In genomic region chr4:148075259-148075658, GRCm38 (mm10) we compare ENCODE assay signal across 8 mouse cellular contexts. TPM values are rescaled to one million over a fixed set of nuclear protein-coding genes. Genes with fewer than 3 reads are reported as not detected.
DNase-seq lines count a peak whose midpoint lies in the region; ATAC-seq and TF ChIP-seq lines count a peak whose summit lies in the region.

No protein-coding gene starts in this region.

- H3K27ac ChIP-seq in ES-E14 (ENCODE audit: insufficient read depth, low read depth, low read length, poor library complexity, severe bottlenecking), result 0 out of 2 replicates have a peak overlapping the region, but pooled peaks have one; percentile 15
- H3K27ac ChIP-seq in hindbrain, embryonic 12.5 days, result no peak overlapping the region
- H3K27ac ChIP-seq in lung, postnatal 0 days (ENCODE audit: low read length), result no peak overlapping the region
- H3K27ac ChIP-seq in olfactory bulb, adult 2 months (ENCODE audit: insufficient read depth, low read depth, low read length), result no peak overlapping the region

- H3K4me2 ChIP-seq in hindbrain, embryonic 12.5 days (replicated peaks), result peak overlapping the region; percentile 44
- peak overlapping the region; percentile 53 for H3K4me2 ChIP-seq in lung, postnatal 0 days (replicated peaks; ENCODE audit: low read depth, low read length)

- peaks cover 8% of the 10 kb centered on the region for H3K36me3 ChIP-seq in ES-E14 (ENCODE audit: control insufficient read depth, insufficient read depth, low read length, poor library complexity, severe bottlenecking)
- H3K36me3 ChIP-seq in hindbrain, embryonic 12.5 days, result 0 out of 2 replicates have a peak, but pooled peaks cover 4% of the 10 kb centered on the region
- H3K36me3 ChIP-seq in lung, postnatal 0 days (ENCODE audit: insufficient read depth, low read length), result no peaks in the 10 kb centered on the region

- H3K27me3 ChIP-seq in hindbrain, embryonic 12.5 days, result no peaks in the 10 kb centered on the region
- no peaks in the 10 kb centered on the region for H3K27me3 ChIP-seq in lung, postnatal 0 days (replicated peaks; ENCODE audit: insufficient read depth, low read length)

- no peak for TF ChIP-seq CTCF in lung, postnatal 0 days (IDR thresholded peaks at IDR 0.05)
- TF ChIP-seq CTCF in olfactory bulb, adult 2 months (IDR thresholded peaks at IDR 0.05; ENCODE audit: insufficient read depth, low read depth, low read length), result no peak

- H3K4me3 ChIP-seq in ES-E14 (ENCODE audit: insufficient read depth in 1 of 2, low read depth in 1 of 2, low read length in 2 of 2, poor library complexity in 1 of 2, severe bottlenecking in 1 of 2), result peak overlapping the region; percentile 2 to 30; a peak in 3 of 4 replicates
- H3K4me3 ChIP-seq in hindbrain, embryonic 12.5 days, result peak overlapping the region; percentile 16
- peak overlapping the region; percentile 14; the same call in 1 of the 2 replicates for H3K4me3 ChIP-seq in lung, postnatal 0 days (ENCODE audit: low read depth, low read length)
- peak overlapping the region; percentile 5 for H3K4me3 ChIP-seq in olfactory bulb, adult 2 months (ENCODE audit: insufficient read depth, low read depth, low read length)

- H3K9ac ChIP-seq in ES-E14 (ENCODE audit: insufficient read depth, low read depth, low read length, poor library complexity, severe bottlenecking), result peak overlapping the region; percentile 38; the same call in 1 of the 2 replicates
- peak overlapping the region; percentile 24; the same call in 1 of the 2 replicates for H3K9ac ChIP-seq in hindbrain, embryonic 12.5 days
- 0 out of 2 replicates have a peak overlapping the region, but pooled peaks have one; percentile 19 for H3K9ac ChIP-seq in lung, postnatal 0 days (replicated peaks; ENCODE audit: low read depth)

- in situ Hi-C loops in ES-E14 (cut with MboI; ENCODE audit: low sequenced_read_pairs in 2 of 2, unreplicated experiment in 2 of 2), result no loop called here

- no peak for TF ChIP-seq EP300 in lung, postnatal 0 days (IDR thresholded peaks at IDR 0.05)

- WGBS in hindbrain, embryonic 12.5 days, result 45% methylated on average over 21 of the region's 21 CpGs
- 33% methylated on average over 21 of the region's 21 CpGs for WGBS in lung, postnatal 0 days
- WGBS in olfactory bulb, adult 2 months, result 25% methylated on average over 21 of the region's 21 CpGs

- ATAC-seq in hindbrain, embryonic 12.5 days (ENCODE audit: low FRiP score), result peak; percentile 18; the same call in 1 of the 2 replicates
- peak; percentile 72 for ATAC-seq in lung, postnatal 0 days

- H3K4me1 ChIP-seq in ES-E14 (ENCODE audit: control insufficient read depth in 2 of 2, insufficient read depth in 2 of 2, low read length in 2 of 2, poor library complexity in 1 of 2), result peaks cover 2 to 15% of the 10 kb centered on the region in 2 experiments; a peak in 1 of 4 replicates
- no peaks in the 10 kb centered on the region for H3K4me1 ChIP-seq in hindbrain, embryonic 12.5 days
- no peaks in the 10 kb centered on the region for H3K4me1 ChIP-seq in lung, postnatal 0 days (ENCODE audit: insufficient read depth, low read depth, low read length)
- peaks cover 5% of the 10 kb centered on the region; the same call in 1 of the 2 replicates for H3K4me1 ChIP-seq in olfactory bulb, adult 2 months (ENCODE audit: control insufficient read depth, insufficient read depth, low read length)

- no peak for TF ChIP-seq POLR2A in olfactory bulb, adult 2 months (IDR thresholded peaks at IDR 0.05; ENCODE audit: insufficient read depth, low read depth, low read length)

- H3K9me3 ChIP-seq in ES-E14 (ENCODE audit: control insufficient read depth, insufficient read depth, low read depth, low read length), result no peaks in the 10 kb centered on the region
- no peaks in the 10 kb centered on the region for H3K9me3 ChIP-seq in hindbrain, embryonic 12.5 days (replicated peaks)
- no peaks in the 10 kb centered on the region for H3K9me3 ChIP-seq in lung, postnatal 0 days (ENCODE audit: low read length)

- DNase-seq in ES-E14 (ENCODE audit: low read depth, low spot score), result no peak
- peak; percentile 57 for DNase-seq in cerebellum, adult 9-11 months
- DNase-seq in frontal cortex, postnatal 14 days (ENCODE audit: low spot score in 2 of 2), result peak; percentile 53 to 54
- DNase-seq in layer of hippocampus, postnatal 14 days (ENCODE audit: low spot score in 2 of 2), result peak; percentile 56 to 68
- peak; percentile 75 for DNase-seq in lung, postnatal 0 days (ENCODE audit: low spot score)
- peak; percentile 77 for DNase-seq in thymus, postnatal 0 days (ENCODE audit: low spot score)

TF ChIP-seq in ES-E14, 5 proteins besides CTCF, POLR2A, EP300 and RAD21:
- no peak for TF ChIP-seq ZNF384 (IDR thresholded peaks at IDR 0.05; ENCODE audit: low read depth, low read length)
- no peak for TF ChIP-seq MAFK (IDR thresholded peaks at IDR 0.05; ENCODE audit: insufficient read depth, low read depth, low read length)
- TF ChIP-seq HCFC1 (IDR thresholded peaks at IDR 0.05; ENCODE audit: borderline replicate concordance, insufficient read depth, low read length), result no peak
- no peak for TF ChIP-seq CHD2 (IDR thresholded peaks at IDR 0.05; ENCODE audit: low read depth, low read length)
- no peak for TF ChIP-seq ZC3H11A (IDR thresholded peaks at IDR 0.05; ENCODE audit: borderline replicate concordance, low read depth, low read length)

RNA-seq across cellular contexts. Expression of gene Agtrap, which starts 12.6 kb away (rescaled TPM):
- total RNA-seq in ES-E14 (2012; rRNA removed), result 122 and 158 TPM in 2 replicates
- 10.3 and 11.9 TPM in 2 replicates for polyA plus RNA-seq in hindbrain, embryonic 12.5 days (2016; fragmentation: Nextera tagmentation; extraction: Ambion mirVana)
- 1 to 10 TPM; 8.9 to 9.0 TPM for total RNA-seq in layer of hippocampus, postnatal 14 days (2021)
- 20.7 and 22.0 TPM in 2 replicates for polyA plus RNA-seq in lung, postnatal 0 days (2015; fragmentation: Nextera tagmentation; extraction: Ambion mirVana)
- polyA plus RNA-seq in olfactory bulb, adult 2 months (2012; ENCODE audit: insufficient read depth, insufficient read length, low replicate concordance, missing spikeins), result not detected in 2 replicates
- 43.3 and 45.2 TPM in 2 replicates for polyA plus RNA-seq in thymus, postnatal 0 days (2015; fragmentation: Nextera tagmentation; extraction: Ambion mirVana)

RNA-seq across cellular contexts. Expression of gene Mthfr, which starts 36.4 kb away (rescaled TPM):
- 34.0 and 51.7 TPM in 2 replicates for total RNA-seq in ES-E14 (2012; rRNA removed)
- 34.5 and 34.9 TPM in 2 replicates for polyA plus RNA-seq in hindbrain, embryonic 12.5 days (2016; fragmentation: Nextera tagmentation; extraction: Ambion mirVana)
- total RNA-seq in layer of hippocampus, postnatal 14 days (2021), result 10 to 100 TPM; 25.6 to 26.4 TPM
- polyA plus RNA-seq in lung, postnatal 0 days (2015; fragmentation: Nextera tagmentation; extraction: Ambion mirVana), result 14.0 and 14.2 TPM in 2 replicates
- polyA plus RNA-seq in olfactory bulb, adult 2 months (2012; ENCODE audit: insufficient read depth, insufficient read length, low replicate concordance, missing spikeins), result not detected in 2 replicates
- 8.3 and 9.0 TPM in 2 replicates for polyA plus RNA-seq in thymus, postnatal 0 days (2015; fragmentation: Nextera tagmentation; extraction: Ambion mirVana)

RNA-seq across cellular contexts. Expression of gene Clcn6, which starts 36.6 kb away (rescaled TPM):
- 32.5 and 49.1 TPM in 2 replicates for total RNA-seq in ES-E14 (2012; rRNA removed)
- polyA plus RNA-seq in hindbrain, embryonic 12.5 days (2016; fragmentation: Nextera tagmentation; extraction: Ambion mirVana), result 27.5 and 28.7 TPM in 2 replicates
- 10 to 100 TPM; 64.2 to 65.0 TPM for total RNA-seq in layer of hippocampus, postnatal 14 days (2021)
- polyA plus RNA-seq in lung, postnatal 0 days (2015; fragmentation: Nextera tagmentation; extraction: Ambion mirVana), result 3.5 and 4.1 TPM in 2 replicates
- polyA plus RNA-seq in olfactory bulb, adult 2 months (2012; ENCODE audit: insufficient read depth, insufficient read length, low replicate concordance, missing spikeins), result not detected in 2 replicates
- 4.1 and 4.2 TPM in 2 replicates for polyA plus RNA-seq in thymus, postnatal 0 days (2015; fragmentation: Nextera tagmentation; extraction: Ambion mirVana)

RNA-seq across cellular contexts. Expression of gene Mad2l2, which starts 54.9 kb away (rescaled TPM):
- total RNA-seq in ES-E14 (2012; rRNA removed), result 34.0 and 54.5 TPM in 2 replicates
- 85.5 and 89.9 TPM in 2 replicates for polyA plus RNA-seq in hindbrain, embryonic 12.5 days (2016; fragmentation: Nextera tagmentation; extraction: Ambion mirVana)
- 10 to 100 TPM; 19.8 to 22.1 TPM for total RNA-seq in layer of hippocampus, postnatal 14 days (2021)
- 35.2 and 35.7 TPM in 2 replicates for polyA plus RNA-seq in lung, postnatal 0 days (2015; fragmentation: Nextera tagmentation; extraction: Ambion mirVana)
- polyA plus RNA-seq in olfactory bulb, adult 2 months (2012; ENCODE audit: insufficient read depth, insufficient read length, low replicate concordance, missing spikeins), result not detected in 2 replicates
- 42.1 and 46.1 TPM in 2 replicates for polyA plus RNA-seq in thymus, postnatal 0 days (2015; fragmentation: Nextera tagmentation; extraction: Ambion mirVana)

RNA-seq across cellular contexts. Expression of gene Draxin, which starts 55.2 kb away (rescaled TPM):
- 0.76 and 1.3 TPM in 2 replicates for total RNA-seq in ES-E14 (2012; rRNA removed)
- polyA plus RNA-seq in hindbrain, embryonic 12.5 days (2016; fragmentation: Nextera tagmentation; extraction: Ambion mirVana), result 11.6 and 12.8 TPM in 2 replicates
- 1 to 10 TPM; 4.8 to 5.6 TPM for total RNA-seq in layer of hippocampus, postnatal 14 days (2021)
- polyA plus RNA-seq in lung, postnatal 0 days (2015; fragmentation: Nextera tagmentation; extraction: Ambion mirVana), result 0.06 TPM in 2 replicates
- polyA plus RNA-seq in olfactory bulb, adult 2 months (2012; ENCODE audit: insufficient read depth, insufficient read length, low replicate concordance, missing spikeins), result not detected in 2 replicates
- not detected in 2 replicates for polyA plus RNA-seq in thymus, postnatal 0 days (2015; fragmentation: Nextera tagmentation; extraction: Ambion mirVana)

Comparison
In these comparisons a context has a peak if more than half of its experiments do, and no peak if none do; other contexts are left out.
1. RNA of gene Agtrap, which starts 12.6 kb away (polyA plus RNA-seq): 43.3 to 45.2 TPM in thymus, postnatal 0 days, 20.7 to 22.0 TPM in lung, postnatal 0 days and 10.3 to 11.9 TPM in hindbrain, embryonic 12.5 days; not detected in olfactory bulb, adult 2 months; every median in the first group is over 10 times any median in the second.
2. Peak in every context shown above with its lines, with median percentiles within 50 percentile points of each other: H3K4me3 ChIP-seq and H3K9ac ChIP-seq.